Mouse (Mus musculus) myocyte (in vitro differentiated cells): ENCODE data around the gene Hells. TPM values are rescaled to one million over a fixed set of nuclear protein-coding genes. Genes with fewer than 3 reads are reported as not detected.

ENCODE experiments used
- H3K27me3 ChIP-seq: one replicate; pipeline ENCODE4 v1.6.1; 2011; ENCODE audit not compliant: control insufficient read depth, insufficient read depth, insufficient read length
- H3K36me3 ChIP-seq: one replicate; pipeline ENCODE4 v1.6.1; 2011; ENCODE audit not compliant: control insufficient read depth, insufficient read depth
- H3K4me2 ChIP-seq: one replicate; pipeline ENCODE4 v1.6.1; 2011; ENCODE audit warnings: low read depth, control low read depth
- H3K4me3 ChIP-seq: one replicate; pipeline ENCODE4 v1.5.1; 2011; ENCODE audit warnings: mild to moderate bottlenecking, control low read depth, moderate library complexity
- H3K79me2 ChIP-seq: one replicate; pipeline ENCODE4 v1.6.1; 2011; ENCODE audit not compliant: control insufficient read depth, insufficient read depth
- H3ac ChIP-seq: one replicate; pipeline ENCODE4 v1.6.1; 2011; ENCODE audit not compliant: control insufficient read depth, insufficient read length
- CEBPB ChIP-seq: IDR thresholded peaks from 2 replicates; pipeline ENCODE4 v1.6.1; 2011; ENCODE audit warnings: mild to moderate bottlenecking, moderate library complexity; ENCODE audit not compliant: poor library complexity, insufficient read depth, severe bottlenecking
- E2F4 ChIP-seq: IDR thresholded peaks from one replicate; pipeline ENCODE4 v1.6.1; 2011; ENCODE audit warnings: mild to moderate bottlenecking, control low read depth, moderate library complexity; ENCODE audit not compliant: insufficient read depth
- MAX ChIP-seq: IDR thresholded peaks from one replicate; pipeline ENCODE4 v1.6.1; 2011; ENCODE audit warnings: low read depth, mild to moderate bottlenecking, control low read depth
- MYOD1 ChIP-seq, 3 experiments: IDR thresholded peaks; one replicate each; pipeline ENCODE4 v1.6.1; 2011; ENCODE audit warnings: control low read depth in 2 of 3, low read depth in 2 of 3, mild to moderate bottlenecking in 2 of 3, moderate library complexity in 1 of 3; ENCODE audit not compliant: insufficient read length in 2 of 3, control insufficient read depth in 1 of 3
- MYOG ChIP-seq, 3 experiments: IDR thresholded peaks; one replicate each; pipeline ENCODE4 v1.6.1; 2011; ENCODE audit warnings: control low read depth in 2 of 3, low read depth in 2 of 3, mild to moderate bottlenecking in 2 of 3; ENCODE audit not compliant: insufficient read length in 2 of 3, control insufficient read depth in 1 of 3, insufficient read depth in 1 of 3
- POLR2A ChIP-seq: IDR thresholded peaks from one replicate; pipeline ENCODE4 v1.6.1; 2011; ENCODE audit warnings: low read depth, mild to moderate bottlenecking, control low read depth, moderate library complexity; ENCODE audit not compliant: insufficient read length
- POLR2AphosphoS2 ChIP-seq: IDR thresholded peaks from one replicate; pipeline ENCODE4 v1.6.1; 2011; ENCODE audit warnings: low read depth, control low read depth; ENCODE audit not compliant: insufficient read length
- SRF ChIP-seq: IDR thresholded peaks from one replicate; pipeline ENCODE4 v1.6.1; 2011; ENCODE audit warnings: low read depth; ENCODE audit not compliant: control insufficient read depth, insufficient read length
- TCF12 ChIP-seq: IDR thresholded peaks from one replicate; pipeline ENCODE4 v1.6.1; 2011; ENCODE audit warnings: mild to moderate bottlenecking, control low read depth; ENCODE audit not compliant: poor library complexity, insufficient read depth, severe bottlenecking
- TCF3 ChIP-seq: IDR thresholded peaks from one replicate; pipeline ENCODE4 v1.6.1; 2011; ENCODE audit warnings: low read depth, control low read depth; ENCODE audit not compliant: insufficient read length
- USF1 ChIP-seq: IDR thresholded peaks from one replicate; pipeline ENCODE4 v1.6.1; 2011; ENCODE audit warnings: low read depth, mild to moderate bottlenecking, control low read depth, moderate library complexity
- polyA plus RNA-seq: library from polyadenylated mRNA; unstranded; fragments of >200 nt; fragmentation: generic; extraction: Trizol; gene quantifications from one replicate; pipeline ENCODE4 v1.2.1, GENCODE M21; 2012; ENCODE audit warnings: missing spikeins

The Hells gene
- polyA plus RNA-seq, 1 experiment, result 1.7 TPM

GRCm38 (mm10) chr19:38981966-38982365, 51.3 kb downstream of the Hells start:
- TF ChIP-seq E2F4, result no peak
- TF ChIP-seq USF1, result no peak
- no peak for TF ChIP-seq TCF3
- TF ChIP-seq POLR2A, result no peak
- TF ChIP-seq MAX, result no peak
- Histone ChIP-seq H3K79me2 (no peaks in the 10 kb centered on the region), H3ac (no peak overlapping the region), H3K4me3 (no peak overlapping the region), H3K27me3 (no peaks in the 10 kb centered on the region), H3K36me3 (no peaks in the 10 kb centered on the region), H3K4me2 (no peak overlapping the region)

GRCm38 (mm10) chr19:38998248-38998647, 67.5 kb downstream of the Hells start:
- no peaks in the 10 kb centered on the region for H3K36me3 ChIP-seq
- TF ChIP-seq MYOG (IDR thresholded peaks at IDR 0.05; ENCODE audit: control insufficient read depth in 1 of 3, insufficient read depth in 1 of 3, insufficient read length in 2 of 3, low read depth in 2 of 3) (no peak), MAX (no peak), SRF (no peak), CEBPB (no peak), POLR2AphosphoS2 (no peak)
- H3K4me3 ChIP-seq, result no peak overlapping the region
- H3K4me2 ChIP-seq, result no peak overlapping the region
- no peak overlapping the region for H3ac ChIP-seq
- H3K79me2 ChIP-seq, result no peaks in the 10 kb centered on the region
- H3K27me3 ChIP-seq, result no peaks in the 10 kb centered on the region

- no peaks in the 10 kb centered on the region for H3K27me3 ChIP-seq
- H3K4me2 ChIP-seq, result no peak overlapping the region
- no peak overlapping the region for H3ac ChIP-seq
- H3K79me2 ChIP-seq, result no peaks in the 10 kb centered on the region
- no peaks in the 10 kb centered on the region for H3K36me3 ChIP-seq
- TF ChIP-seq E2F4, result no peak
- H3K4me3 ChIP-seq, result no peak overlapping the region
Measured at GRCm38 (mm10) chr19:38998676-38999075, 68.0 kb downstream of the Hells start.

GRCm38 (mm10) chr19:39005132-39005531, 74.4 kb downstream of the Hells start:
- H3K79me2 ChIP-seq, result no peaks in the 10 kb centered on the region
- no peaks in the 10 kb centered on the region for H3K36me3 ChIP-seq
- TF ChIP-seq MYOD1 (IDR thresholded peaks at IDR 0.05; ENCODE audit: control insufficient read depth in 1 of 3, insufficient read length in 2 of 3, low read depth in 2 of 3) (no peak), POLR2AphosphoS2 (no peak), TCF12 (no peak)
- no peaks in the 10 kb centered on the region for H3K27me3 ChIP-seq
- H3ac ChIP-seq, result no peak overlapping the region
- no peak overlapping the region for H3K4me3 ChIP-seq
- no peak overlapping the region for H3K4me2 ChIP-seq

- H3ac ChIP-seq, result no peak within 1 kb of the TSS
- H3K27me3 ChIP-seq, result no peaks in the 10 kb centered on the region
- H3K4me2 ChIP-seq, result no peak within 1 kb of the TSS
- TF ChIP-seq SRF, result no peak
- no peak within 1 kb of the TSS for H3K4me3 ChIP-seq
- H3K79me2 ChIP-seq, result no peaks in the 10 kb centered on the region
- H3K36me3 ChIP-seq, result no peaks in the 10 kb centered on the region
Measured at GRCm38 (mm10) chr19:39006715-39007114, 76.0 kb downstream of the Hells start, which contains the start of gene Cyp2c55. Gene Cyp2c55, plus strand, starts transcription at chr19:39007019.

Other genes with a start within 250 kb of the Hells start
- gene Noc3l, start 111.7 kb upstream of the Hells start, polyA plus RNA-seq, result 4.9 TPM
- 0.32 TPM for gene Tbc1d12, start 94.3 kb upstream of the Hells start, polyA plus RNA-seq
- gene Cyp2c55, start 76.1 kb downstream of the Hells start, polyA plus RNA-seq, result not detected
- gene Cyp2c65, start 130.1 kb downstream of the Hells start, polyA plus RNA-seq, result not detected
- gene Cyp2c66, start 183.0 kb downstream of the Hells start, polyA plus RNA-seq, result not detected